Mouse (Mus musculus) CH12F3 (cell line): ENCODE measurements around the gene 1810046K07Rik.

ENCODE experiments used
- in situ Hi-C: fragments of 300-500 bp; cut with MboI; formaldehyde crosslinking; loops from 2 replicates; pipeline ENCODE4 v1.14.3; 2020; ENCODE audit warnings: low sequenced_read_pairs

The 1810046K07Rik gene

DNA sequence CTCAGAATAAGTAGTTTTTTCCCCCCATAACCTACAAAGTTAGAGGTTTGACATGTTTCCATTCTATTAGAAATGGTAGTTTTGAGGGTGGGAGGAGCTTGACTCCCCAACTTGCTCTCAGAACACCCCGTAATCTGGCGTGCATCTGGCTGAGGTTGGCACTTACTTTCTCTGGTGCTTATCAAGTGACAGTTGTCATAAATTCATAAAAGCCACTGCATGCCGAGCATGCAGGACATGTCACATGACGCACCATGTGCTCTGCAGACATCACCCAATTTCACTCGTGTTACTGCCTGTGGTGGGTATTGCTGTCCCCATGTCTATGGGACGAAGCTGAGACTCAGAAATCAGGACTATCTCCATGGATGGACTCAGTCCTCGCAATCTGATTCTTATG is 18.2 kb downstream of the 1810046K07Rik start:
- in situ Hi-C loops: loop anchor here (25.0 kb wide), 1 partner anchor 977 kb away; no protein-coding TSS in a partner anchor

DNA sequence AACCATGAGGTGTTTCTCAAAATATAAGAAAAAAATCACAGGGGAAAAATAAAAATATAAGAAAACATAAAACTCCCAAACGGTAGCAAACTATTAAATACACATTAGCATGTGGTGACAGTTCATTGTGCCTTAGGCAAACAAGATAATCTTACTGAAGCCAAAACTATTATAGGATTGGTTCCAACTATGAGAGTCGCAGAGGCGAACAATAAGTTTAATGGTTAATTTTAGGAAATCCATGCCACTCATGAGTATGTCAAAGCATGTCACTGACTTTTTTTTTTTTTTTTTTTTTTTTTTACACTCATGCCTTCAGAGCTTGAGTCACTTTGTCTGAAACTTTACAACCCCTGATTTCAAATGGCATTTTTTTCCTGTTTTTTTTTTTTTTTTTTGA is 22.4 kb downstream of the 1810046K07Rik start:
- in situ Hi-C loops: loop anchor here (25.0 kb wide), 1 partner anchor 981 kb away; no protein-coding TSS in a partner anchor

DNA sequence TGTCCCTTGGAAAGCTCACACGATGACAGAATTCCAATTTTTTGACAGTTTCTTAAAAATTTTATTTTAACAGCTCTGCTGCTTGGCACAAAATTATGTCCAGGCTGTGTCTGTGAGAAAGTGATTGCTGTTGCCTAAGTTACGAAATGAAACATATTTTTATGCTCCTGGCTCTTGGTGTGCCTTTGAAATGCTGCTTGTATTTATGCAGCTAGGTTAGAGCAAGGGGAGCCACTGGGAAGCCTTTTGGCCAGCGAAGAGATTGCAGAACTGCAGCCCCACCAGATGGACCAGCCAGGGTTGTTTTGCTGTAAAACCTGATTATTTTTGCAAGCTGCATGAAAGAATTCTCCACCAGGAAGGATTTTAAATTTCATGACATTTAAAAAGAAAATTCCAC is 23.6 kb downstream of the 1810046K07Rik start:
- in situ Hi-C loops: loop anchor here (25.0 kb wide), 1 partner anchor 982 kb away; no protein-coding TSS in a partner anchor

DNA sequence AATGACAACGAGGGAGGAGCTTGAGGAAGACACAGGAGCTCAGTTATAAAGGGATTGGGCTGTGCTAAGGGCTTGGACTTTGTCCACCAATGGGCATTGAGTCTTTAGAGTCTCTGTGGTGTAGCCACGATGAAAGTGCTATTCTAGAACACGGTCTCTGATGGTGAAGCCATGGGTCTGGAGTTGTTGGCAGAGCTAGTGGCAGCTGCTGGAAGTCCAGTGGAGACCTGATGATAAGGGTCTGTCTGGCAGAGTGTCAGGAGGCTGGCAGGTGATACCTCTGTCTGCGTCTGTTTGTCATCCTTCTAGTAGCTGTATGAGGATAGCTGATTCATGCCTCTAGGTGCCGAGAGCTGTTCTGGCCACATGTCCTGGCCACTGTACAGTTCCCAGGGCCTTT is 24.7 kb downstream of the 1810046K07Rik start:
- in situ Hi-C loops: loop anchor here (25.0 kb wide), 1 partner anchor 983 kb away; no protein-coding TSS in a partner anchor

DNA sequence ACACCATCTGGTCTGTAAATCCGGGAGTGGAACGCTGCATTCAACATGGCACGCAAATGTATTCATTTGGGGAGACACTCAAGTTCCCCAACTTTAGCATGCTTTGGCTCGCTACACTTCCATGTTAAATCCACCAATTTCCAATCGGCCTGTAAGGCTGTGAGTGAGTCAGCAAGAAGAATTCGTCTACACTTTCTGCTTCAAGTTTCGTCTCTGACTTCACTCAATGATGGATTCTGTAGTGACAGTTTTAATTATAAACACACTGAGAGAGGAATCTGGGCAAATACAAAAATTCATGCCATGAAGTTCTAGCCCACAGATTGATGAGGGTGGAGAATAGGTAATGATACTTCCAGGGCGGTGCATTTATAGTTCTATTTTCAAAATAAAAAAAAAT is 35.2 kb downstream of the 1810046K07Rik start:
- in situ Hi-C loops: loop anchor here (5.0 kb wide), 1 partner anchor 136 kb away; no protein-coding TSS in a partner anchor

DNA sequence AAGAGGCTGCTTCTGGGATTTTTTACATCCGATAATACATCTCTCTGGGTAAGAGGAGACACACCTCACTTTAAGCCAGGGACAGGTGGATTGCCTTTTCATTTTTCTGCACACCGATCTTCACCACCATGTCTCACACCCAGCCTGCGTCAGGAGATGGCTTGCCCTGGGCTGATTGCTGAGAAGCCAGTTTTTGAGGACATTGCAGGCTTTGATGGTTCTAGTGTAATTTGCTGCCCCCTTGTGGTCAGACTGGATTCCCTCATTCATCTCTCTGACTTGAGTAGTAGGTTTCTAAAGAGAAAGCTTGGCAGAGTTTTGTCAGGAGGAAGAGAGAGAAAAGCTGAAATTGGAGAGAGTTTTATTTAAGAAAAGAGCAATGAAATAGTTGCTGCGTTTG is 36.0 kb downstream of the 1810046K07Rik start:
- in situ Hi-C loops: loop anchor here (5.0 kb wide), 1 partner anchor 135 kb away; no protein-coding TSS in a partner anchor

DNA sequence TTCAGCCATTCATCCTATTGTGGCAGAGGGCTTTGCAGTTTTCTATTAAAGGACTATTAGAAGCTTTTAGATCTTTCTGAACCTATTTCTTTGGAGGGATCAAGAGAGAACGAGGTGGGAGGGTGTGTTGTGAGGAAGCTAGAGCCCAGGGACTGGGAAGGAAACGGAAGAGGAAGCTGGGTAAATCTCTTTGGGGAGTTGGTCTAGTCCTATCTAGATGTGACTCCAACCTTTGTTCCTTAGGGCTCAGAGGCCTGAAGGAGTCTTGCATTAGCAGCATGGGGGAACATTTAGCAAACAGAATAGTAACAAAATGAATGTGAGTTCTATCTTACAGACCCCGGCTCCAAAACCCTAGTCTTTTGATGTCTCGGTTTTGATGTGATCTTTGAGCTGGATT is 37.7 kb downstream of the 1810046K07Rik start:
- in situ Hi-C loops: loop anchor here (5.0 kb wide), 1 partner anchor 134 kb away; no protein-coding TSS in a partner anchor

DNA sequence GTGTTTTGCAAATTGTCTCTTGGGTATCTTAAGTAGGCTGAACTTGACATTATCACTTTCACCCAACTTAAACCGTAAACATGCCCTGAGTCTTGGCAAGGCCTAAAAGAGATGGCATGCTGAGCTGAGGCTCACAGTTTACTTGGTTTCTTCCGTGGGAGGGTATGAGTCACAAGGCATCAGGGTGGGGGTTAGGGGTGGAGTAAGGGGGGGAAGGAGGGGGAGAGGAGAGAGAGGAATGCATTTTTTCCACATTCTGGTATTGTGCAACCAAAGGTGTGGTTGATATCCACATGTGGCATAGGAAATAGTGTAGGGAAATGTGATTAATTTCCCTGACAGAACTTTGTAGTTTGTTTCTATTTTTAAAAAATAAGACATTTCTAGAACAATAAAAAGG is 42.6 kb downstream of the 1810046K07Rik start:
- in situ Hi-C loops: no loop called here

DNA sequence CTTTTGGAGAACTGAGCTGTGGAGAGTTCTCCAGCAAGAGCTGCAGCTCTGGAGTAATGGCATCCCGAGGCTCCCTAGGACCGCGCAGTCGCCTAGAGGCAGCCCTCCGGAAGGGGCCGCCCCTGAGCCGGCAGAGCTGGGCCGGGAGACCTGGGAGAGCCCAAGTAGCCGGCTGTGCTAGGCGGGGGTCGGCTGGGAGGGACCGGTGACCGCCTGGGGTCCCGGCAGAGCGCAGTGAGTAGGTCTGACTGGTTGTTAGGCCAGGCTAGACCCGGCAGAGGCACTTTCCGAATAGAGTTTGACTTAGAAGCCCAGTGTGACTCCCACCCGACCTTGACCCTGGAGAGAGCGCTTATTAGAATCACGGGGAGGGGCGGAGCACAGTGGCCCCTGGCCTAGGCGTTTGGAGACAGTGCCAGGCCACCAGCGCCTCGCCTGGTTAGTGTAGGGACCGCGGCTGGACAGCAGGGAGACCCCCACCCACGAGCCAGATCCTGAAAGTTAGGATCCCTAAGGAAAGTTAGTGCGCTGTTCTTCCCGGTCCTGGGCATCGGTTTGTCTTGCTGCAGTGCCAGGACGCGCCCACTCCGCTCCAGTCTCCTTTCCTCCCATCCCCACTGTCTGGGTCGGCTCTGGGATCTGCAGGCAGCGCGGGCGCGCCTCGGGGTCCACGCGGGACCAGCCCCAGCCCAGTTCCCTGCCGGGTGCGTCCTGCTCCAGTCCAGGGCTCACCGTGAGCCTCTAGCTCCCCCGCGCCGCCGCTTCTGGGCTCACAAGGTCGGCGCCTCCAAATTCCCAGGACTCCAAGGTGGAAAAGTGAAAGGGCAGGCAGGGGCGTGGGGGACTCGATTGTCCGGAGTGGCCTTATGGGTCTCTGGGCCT is 50.0 kb downstream of the 1810046K07Rik start, which contains the start of gene Colca2:
Gene Colca2, minus strand, starts transcription at position 70 of the 882 bp plus-strand sequence.
- in situ Hi-C loops: no loop called here

DNA sequence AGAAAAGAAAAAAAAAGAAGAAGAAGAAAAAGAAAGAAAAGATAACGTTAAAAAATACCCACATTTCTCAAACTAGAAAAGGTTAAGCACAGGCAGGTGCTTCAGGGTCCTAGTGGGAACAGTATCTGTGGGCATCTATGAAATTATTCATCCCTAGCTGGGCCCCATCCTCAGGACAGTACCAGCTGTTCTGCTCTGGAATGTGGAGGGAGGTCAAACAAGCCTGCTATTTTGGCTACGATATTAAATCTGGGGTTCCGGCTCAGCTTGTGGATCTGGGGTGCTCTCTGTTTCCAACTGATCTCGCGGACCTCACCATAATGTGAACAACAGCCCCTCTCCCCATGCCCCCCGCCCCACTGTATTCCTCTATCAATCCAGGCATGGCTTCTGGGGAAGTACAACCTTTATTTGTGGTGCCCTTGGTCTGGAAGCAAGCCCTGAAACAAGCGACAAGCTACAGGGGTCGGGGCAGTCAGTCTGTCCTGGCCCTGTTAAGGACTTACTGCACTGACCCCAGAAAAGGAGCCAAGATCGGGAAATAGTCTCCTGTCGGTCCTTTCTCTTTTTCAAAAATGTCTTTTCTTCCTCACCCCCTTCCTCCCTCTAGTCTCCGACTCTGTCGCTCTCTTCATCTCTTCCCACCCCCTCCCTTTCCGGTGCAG is 50.8 kb downstream of the 1810046K07Rik start:
- in situ Hi-C loops: no loop called here

DNA sequence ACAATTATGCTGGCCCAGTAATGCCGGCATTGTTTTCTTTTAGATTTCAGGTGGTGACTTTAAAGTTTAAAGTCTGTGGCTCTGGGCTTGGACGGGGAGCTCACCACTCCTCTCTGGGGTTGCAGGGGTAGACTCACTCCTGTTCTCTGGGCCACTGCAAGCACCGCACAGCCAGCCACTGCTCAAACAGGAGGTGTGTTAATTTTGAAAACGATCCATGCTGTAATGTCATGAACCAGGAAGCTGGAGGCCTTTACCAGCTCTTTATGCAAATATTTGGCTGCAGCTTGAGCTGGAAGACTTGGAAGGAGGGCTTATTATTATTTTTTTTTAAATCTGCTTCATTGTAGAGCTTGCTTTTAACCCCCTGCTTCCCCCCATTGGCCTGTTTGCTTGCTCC is 54.0 kb downstream of the 1810046K07Rik start:
- in situ Hi-C loops: no loop called here

DNA sequence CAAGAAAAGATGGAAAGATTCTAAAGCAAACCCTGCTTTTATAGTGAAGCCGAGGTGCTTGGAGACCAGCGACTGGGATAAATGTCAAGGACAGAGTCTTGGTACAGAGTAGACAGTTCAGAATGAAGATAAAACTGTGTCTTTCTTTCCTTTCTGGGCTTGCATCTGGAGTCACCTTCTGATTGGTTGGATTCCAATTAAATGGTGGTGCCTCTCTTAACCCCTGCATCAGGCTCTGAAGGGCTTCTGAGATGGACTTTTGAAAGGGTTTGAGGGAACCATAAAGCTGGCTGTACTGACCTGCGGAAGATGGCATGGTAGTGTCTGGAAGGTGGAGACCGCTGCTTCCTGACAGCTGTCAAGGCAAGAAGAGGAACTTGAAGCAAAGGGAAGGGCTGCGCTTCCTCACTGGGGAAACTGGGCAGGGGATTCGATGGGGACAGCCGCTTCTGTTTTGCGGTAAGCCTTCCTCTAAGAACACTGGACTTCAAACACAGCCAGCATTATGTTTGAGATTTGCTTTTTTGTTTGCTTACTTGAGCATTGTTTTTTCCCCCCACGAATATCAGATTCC is 55.0 kb downstream of the 1810046K07Rik start:
- in situ Hi-C loops: no loop called here

DNA sequence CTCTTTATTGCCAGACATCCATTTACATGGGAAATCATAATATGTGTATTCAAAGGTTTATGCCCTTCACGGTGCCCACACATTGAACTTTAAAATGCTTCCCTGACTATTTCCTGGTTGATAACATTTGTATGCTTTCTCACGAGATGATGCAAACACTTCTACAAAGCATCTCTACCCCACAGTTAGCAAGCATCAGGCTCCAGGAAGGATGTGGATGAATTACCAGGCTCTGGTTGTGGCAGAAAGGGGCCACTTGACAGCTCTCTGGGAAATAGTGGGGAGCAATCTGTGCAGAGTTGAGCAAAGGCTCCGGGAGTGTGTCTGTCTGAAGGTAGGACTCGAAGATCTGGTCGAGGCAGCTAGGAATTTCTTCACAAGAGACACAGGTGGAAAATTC is 56.6 kb downstream of the 1810046K07Rik start:
- in situ Hi-C loops: no loop called here

DNA sequence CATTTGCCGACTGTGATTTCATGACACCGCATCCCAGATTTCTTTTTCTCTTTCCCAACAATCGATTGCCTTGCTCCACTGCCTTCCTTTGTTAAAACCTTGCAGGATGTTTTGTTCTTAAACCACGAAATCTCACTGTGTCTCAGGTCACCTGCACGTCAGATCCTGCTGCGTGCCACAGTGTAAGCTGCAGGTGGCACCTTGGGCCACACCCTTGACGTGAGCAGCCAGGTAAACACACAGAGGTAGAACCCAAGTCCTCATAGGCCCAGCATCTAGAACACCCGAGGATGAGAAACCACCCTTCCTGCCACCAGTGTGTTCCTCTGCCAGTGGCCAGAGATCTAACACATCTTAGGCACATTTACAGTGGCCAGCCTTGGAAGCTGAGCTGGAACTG is 57.6 kb downstream of the 1810046K07Rik start:
- in situ Hi-C loops: no loop called here

DNA sequence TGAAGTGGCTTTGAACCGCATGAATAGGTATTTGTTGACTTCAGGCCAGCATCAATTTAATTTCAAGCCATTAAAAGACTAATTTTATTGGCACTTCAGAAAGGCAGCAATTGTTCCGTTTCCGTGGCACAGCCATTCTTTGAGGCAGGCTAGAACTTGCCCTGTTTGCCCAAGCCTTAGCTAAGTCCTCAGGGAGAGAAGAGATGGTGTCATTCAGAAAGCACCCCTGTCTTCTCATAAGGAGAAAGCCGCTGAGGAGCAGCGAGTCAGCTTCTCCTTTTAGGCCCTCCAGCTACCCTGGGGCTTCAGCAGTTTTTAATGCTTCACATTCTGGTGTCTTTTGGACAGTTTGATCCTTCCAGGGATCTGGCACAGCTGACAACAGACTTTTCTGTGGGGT is 59.9 kb downstream of the 1810046K07Rik start:
- in situ Hi-C loops: no loop called here

DNA sequence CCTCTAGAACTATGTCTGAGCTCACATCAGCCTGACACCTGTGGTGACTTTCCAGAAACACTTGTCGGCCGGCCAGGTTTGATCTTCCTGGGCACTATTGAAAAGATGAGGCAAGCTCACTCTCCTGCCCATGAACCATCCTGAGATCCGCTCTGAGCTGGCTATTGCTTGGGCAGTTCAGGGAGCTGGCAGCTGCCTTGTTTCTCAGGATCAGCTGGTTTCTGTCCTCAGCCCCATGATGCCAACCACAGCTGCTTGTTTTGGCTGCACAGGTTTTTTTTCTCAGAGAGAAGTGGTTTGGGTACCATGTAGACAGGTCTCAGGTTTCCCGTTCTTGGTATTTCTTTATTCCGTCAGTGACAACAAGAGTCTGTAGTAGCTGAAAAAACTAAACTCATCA is 70.3 kb downstream of the 1810046K07Rik start:
- in situ Hi-C loops: no loop called here

DNA sequence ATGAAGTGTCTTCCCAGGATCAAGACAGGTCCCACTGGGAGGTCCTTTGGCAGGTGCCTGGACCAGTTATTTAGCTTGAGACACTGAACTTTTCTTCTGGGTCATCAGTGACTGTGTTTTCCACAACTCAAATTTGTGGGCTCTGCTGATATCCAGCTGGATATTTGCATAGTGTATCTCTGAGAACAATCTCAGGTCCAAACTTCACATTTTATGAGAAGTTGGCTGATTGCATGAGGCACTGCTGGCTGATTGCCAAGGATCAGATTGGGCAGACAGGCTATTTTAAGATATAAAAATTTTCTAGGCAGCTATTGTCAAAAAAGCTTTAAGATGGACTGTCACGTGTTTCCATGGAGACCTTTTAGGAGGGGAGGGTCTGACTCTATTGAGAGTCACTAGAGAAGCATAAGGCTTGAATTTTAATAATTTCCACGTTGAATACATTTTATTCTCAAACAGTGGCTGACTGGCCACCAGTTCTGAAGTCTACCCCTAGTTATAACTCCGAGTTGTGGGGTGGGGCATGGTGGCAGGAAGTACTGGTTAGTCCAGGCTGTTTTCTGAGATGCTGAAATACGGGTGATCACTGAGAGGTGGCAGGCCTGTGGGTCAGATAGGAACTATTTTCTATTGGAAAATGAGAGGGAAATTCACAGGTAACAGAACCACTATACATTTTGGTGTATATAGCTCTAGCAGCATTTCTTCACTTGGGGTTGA is 71.8 kb downstream of the 1810046K07Rik start:
- in situ Hi-C loops: no loop called here
